Mouse (Mus musculus) cerebellum, adult 2 months (tissue): ENCODE results near the gene Adgrl1.

ENCODE experiments used
- CTCF ChIP-seq: fragments of 200-500 bp; IDR thresholded peaks from 2 replicates; pipeline ENCODE4 v1.5.1; 2011; ENCODE audit warnings: low read depth, mild to moderate bottlenecking, control low read depth, low read length, moderate library complexity, borderline replicate concordance; ENCODE audit not compliant: insufficient read depth
- POLR2A ChIP-seq: fragments of 200-500 bp; IDR thresholded peaks from 2 replicates; pipeline ENCODE4 v1.6.1; 2011; ENCODE audit warnings: low read length, control low read depth, borderline replicate concordance; ENCODE audit not compliant: insufficient read depth

DNA sequence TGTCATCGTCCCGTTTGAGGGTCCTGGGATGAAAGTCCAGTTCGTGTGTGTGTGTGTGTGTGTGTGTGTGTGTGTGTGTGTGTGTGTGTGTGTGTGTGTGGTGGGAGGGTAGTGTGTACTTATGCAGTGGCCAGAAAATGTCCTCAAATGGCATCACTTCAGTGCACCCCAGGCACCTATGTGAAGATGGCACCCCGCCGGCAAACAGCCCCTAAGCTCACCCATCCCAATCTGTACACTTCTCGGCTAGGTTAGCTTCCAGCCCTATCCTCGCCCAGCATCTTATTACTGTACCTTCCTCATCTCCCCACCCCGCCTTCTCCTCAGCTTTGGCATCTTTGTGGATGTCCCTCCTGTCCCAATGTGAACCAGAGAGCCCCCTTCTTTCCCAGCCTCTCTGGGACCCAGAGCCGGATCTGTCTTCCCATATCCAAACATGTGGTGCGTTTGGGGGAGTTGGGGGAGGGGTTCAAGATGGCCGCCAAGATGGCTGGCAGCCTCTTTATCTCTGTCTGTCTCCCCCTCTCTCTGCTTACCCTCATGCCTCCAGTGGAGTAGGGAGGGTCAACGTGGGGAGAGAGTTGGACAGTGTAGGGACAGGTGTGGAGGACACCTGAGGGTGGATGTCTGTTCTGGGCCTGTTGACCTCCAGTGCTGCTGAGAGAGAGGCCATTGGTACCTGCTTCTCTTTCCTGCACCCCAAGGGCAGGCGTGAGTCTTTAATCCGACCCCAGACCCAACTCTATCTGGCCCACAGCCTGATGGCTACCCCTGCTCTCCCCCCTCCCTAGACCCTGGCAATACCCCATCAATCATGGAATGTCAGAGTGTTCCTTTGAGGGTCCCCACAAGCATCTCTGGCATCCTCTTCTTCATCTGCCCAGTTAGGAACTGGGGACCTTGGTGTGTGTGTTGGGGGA lies 1.9 kb downstream of the Adgrl1 start:
- TF ChIP-seq POLR2A (no peak), CTCF (no peak)
